Mouse (Mus musculus) spleen, adult 2 months (tissue): ENCODE measurements around the gene Gm42791. TPM values are rescaled to one million over a fixed set of nuclear protein-coding genes. Genes with fewer than 3 reads are reported as not detected.
A peak's percentile ranks its signal among the peaks of the same experiment; 100 is the strongest.

Experiments used
- DNase-seq, 2 experiments: peaks; one replicate each; pipeline versions ENCODE4 v3.0.0 to v3.0.0-alpha.2; 2012 to 2021; ENCODE audit warnings: low spot score in 2 of 2, low read depth in 1 of 2
- H3K27ac ChIP-seq: fragments of 200-500 bp; 2 replicates; pipeline ENCODE4 v1.5.1; 2012; ENCODE audit warnings: low read length, inconsistent platforms; ENCODE audit not compliant: insufficient read depth
- H3K27me3 ChIP-seq: fragments of 200-500 bp; 2 replicates; pipeline ENCODE4 v1.6.1; 2012; ENCODE audit warnings: mild to moderate bottlenecking, moderate library complexity, low read length, inconsistent platforms; ENCODE audit not compliant: control insufficient read depth, insufficient read depth
- H3K36me3 ChIP-seq: fragments of 200-500 bp; 2 replicates; pipeline ENCODE4 v1.6.1; 2012; ENCODE audit warnings: mild to moderate bottlenecking, low read length, inconsistent platforms; ENCODE audit not compliant: control insufficient read depth, insufficient read depth
- H3K4me1 ChIP-seq: fragments of 200-500 bp; 2 replicates; pipeline ENCODE4 v1.6.1; 2011; ENCODE audit warnings: inconsistent platforms; ENCODE audit not compliant: control insufficient read depth, insufficient read depth, insufficient read length
- H3K4me3 ChIP-seq: fragments of 200-500 bp; 2 replicates; pipeline ENCODE4 v1.5.1; 2011; ENCODE audit warnings: mild to moderate bottlenecking, inconsistent platforms; ENCODE audit not compliant: insufficient read depth, insufficient read length; ENCODE audit errors: extremely low read depth
- CTCF ChIP-seq: fragments of 200-500 bp; IDR thresholded peaks from 2 replicates; pipeline ENCODE4 v1.5.1; 2011; ENCODE audit warnings: mild to moderate bottlenecking, inconsistent platforms; ENCODE audit not compliant: insufficient read depth, insufficient read length, insufficient replicate concordance; ENCODE audit errors: extremely low read depth
- POLR2A ChIP-seq: fragments of 200-500 bp; IDR thresholded peaks from 2 replicates; pipeline ENCODE4 v1.6.1; 2011; ENCODE audit warnings: low read depth, low read length, inconsistent platforms
- WGBS: fragments of 180-500 bp; shearing (Covaris S2); methylation state at CpG from one replicate; pipeline ENCODE4 v1.1.7; 2018; 5-methylcytosine and 5-hydroxymethylcytosine counted together
- polyA plus RNA-seq: library from polyadenylated mRNA; depleted of rRNA; stranded (reverse); fragments of >200 nt; gene quantifications from 2 replicates; pipeline ENCODE4 v1.2.3, GENCODE M21; 2012

Gm42791 gene
- polyA plus RNA-seq, 1 experiment = not detected

DNA sequence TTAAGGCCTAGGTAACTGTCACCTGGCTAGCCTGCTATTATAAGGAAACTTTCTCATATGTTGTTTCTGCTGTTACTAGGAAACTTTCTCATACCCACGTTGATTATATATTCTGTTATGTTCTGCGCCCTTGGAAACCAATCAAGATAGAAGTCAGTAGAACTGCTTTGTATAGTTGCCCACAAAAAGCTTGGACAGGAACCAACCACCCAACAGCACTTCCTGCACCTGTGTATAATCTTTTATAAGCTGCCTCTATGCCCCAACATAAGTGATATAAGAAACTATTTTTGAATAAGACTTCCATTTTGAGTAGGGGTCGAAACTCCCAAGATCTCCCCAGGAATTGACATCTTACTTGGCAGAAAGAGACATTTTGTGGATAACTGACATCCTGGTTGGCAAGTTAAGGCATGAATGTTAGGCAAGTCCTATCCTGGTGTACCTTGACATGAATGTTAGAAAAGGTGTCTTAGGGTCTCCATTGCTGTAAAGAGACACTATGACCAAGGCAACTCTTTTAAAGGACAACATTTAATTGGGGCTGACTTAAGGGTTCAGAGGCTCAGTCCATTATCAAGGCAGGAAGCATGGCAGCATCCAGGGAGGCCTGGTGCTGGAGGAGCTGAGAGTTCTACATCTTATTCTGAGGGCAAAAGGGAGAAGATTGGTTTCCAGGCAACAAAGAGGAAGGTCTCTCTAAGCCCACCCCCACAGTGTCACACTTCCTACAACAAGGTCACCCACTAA is 22.9 kb upstream of the Gm42791 start:
- Histone ChIP-seq H3K27ac (peak overlapping the region; percentile 44; the same call in 1 of the 2 replicates), H3K4me3 (no peak overlapping the region), H3K4me1 (peaks cover 21% of the 10 kb centered on the region), H3K36me3 (no peaks in the 10 kb centered on the region), H3K27me3 (no peaks in the 10 kb centered on the region)
- peak in 1 of 2 experiments; percentile 85 for DNase-seq
- TF ChIP-seq POLR2A (no peak), CTCF (no peak)
- 9% methylated on average over 3 of the region's 3 CpGs for WGBS

DNA sequence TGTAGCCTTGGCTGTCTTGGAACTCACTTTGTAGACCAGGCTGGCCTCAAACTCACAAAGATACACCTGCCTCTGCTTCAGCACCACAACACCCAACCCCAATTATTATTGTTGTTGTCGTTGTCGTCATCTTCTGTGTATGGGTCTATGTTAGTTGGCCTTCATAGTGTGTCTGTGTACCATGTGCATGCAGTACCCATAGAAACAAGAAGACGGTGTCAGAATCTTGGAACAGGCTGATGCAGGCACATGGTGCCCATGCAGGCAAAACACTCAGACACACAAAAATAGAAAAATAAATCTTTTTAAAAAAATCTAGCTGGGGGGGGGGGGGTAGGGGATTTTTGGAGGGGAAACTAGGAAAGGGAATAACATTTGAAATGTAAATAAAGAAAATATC is 22.2 kb upstream of the Gm42791 start:
- H3K27me3 ChIP-seq = no peaks in the 10 kb centered on the region
- WGBS = 68% methylated on average over 3 of the region's 3 CpGs
- DNase-seq = no peak
- H3K4me3 ChIP-seq = no peak overlapping the region
- peaks cover 21% of the 10 kb centered on the region for H3K4me1 ChIP-seq
- H3K27ac ChIP-seq = peak overlapping the region; percentile 73
- H3K36me3 ChIP-seq = no peaks in the 10 kb centered on the region
- TF ChIP-seq CTCF (no peak), POLR2A (no peak)

DNA sequence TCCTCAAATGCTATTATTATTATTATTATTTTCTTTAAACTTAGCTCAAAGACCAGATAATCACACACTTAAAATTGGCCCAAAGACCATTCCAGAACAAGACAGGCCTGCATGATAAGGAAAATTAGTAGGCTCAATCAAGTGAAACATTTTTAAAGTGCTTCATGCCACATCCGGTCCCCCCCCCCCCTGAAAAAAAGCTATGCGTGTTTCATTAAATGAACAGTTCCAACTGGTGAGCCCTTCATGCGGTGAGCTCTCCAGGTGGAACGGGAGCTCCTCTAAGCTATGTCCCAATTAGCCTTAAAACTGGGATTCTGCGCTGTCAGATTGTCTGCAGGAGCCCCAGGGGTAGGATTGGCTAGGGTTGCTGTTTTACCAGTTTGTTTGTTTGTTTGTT is 21.3 kb upstream of the Gm42791 start:
- no peak for DNase-seq
- H3K36me3 ChIP-seq = no peaks in the 10 kb centered on the region
- H3K27ac ChIP-seq = peak overlapping the region; percentile 73
- H3K4me1 ChIP-seq = peaks cover 21% of the 10 kb centered on the region
- H3K27me3 ChIP-seq = no peaks in the 10 kb centered on the region
- WGBS = 29% methylated on average over 5 of the region's 5 CpGs
- TF ChIP-seq CTCF = no peak
- no peak for TF ChIP-seq POLR2A
- no peak overlapping the region for H3K4me3 ChIP-seq

DNA sequence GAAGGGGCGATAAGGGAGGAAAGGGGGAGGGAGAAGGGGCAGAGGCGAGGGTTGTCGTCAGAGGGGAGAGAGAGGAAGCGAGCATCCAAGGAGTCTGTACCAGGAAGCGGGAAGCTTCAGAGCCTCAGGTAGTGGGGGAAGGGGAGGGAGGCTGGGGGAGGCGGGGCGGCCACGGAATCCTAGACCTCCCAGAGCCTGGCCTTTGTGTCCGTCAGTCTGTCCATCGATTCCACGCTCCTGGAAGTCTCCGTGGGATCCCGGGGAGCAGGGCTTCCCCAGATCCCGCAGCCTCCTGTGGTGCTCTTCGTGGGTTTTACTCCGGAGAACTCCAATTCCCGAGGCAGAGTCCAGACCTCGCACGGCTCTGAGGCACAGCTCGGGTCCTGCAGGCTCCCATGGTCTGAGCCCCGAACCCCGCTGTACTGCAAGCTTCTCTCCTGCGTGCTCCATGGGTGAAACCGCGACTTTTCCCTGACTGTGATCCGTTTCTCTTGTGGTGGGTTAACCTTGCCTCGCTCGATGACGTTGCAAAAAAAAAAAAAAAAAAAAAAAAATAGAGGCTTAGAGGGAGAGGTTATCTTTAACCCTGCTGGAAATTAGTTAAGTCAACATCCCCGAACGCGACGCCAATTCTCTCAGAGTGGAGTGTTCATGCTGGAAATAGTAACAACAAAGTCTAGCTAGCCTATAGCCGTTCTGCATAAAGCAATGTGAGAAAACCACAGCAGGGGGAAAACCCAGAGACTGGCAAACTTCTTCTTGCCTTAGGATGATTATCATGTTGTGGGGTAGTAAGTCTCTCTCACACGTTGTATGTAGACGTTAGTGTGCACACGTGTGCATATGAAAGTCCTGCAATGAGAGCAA is 20.6 kb upstream of the Gm42791 start:
- 4% methylated on average over 36 of the region's 37 CpGs for WGBS
- no peaks in the 10 kb centered on the region for H3K27me3 ChIP-seq
- H3K27ac ChIP-seq = peak overlapping the region; percentile 93
- H3K4me3 ChIP-seq = peak overlapping the region; percentile 66
- peak; percentile 60 to 79 for DNase-seq
- H3K4me1 ChIP-seq = peaks cover 21% of the 10 kb centered on the region
- TF ChIP-seq POLR2A (peak; percentile 12; the same call in 1 of the 2 replicates), CTCF (no peak)
- H3K36me3 ChIP-seq = no peaks in the 10 kb centered on the region

DNA sequence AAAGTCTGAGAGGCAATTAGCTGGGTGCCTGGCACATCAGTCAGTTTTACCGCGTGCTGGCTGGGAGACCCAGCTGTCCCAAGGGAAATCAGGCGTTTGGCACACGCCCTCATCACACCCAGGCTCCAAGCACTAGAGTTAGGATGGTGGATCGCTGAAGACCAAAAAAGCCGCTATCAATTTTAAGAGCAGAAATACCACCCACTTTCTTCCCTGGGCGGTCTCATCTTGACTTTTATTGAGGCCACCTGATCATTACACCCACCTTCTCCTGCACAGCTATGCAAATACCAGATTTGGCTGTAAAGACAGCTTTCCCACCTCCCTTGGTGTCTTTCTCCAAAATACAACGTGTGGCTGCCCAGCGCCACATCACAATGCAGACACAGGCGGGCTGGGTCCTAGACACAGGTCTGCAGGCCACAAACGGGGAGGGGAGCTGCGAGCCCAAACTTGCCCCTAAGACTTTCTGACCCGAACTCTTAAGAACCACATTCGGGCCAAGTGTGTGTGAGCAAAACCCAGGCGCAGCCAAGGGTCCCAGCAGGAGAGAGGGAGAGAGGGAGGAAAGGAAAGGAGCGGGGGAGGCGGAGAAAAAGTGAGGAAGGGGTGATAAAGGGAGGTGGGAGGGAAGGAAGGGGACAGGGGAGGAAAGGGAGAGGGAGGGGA is 19.8 kb upstream of the Gm42791 start:
- Histone ChIP-seq H3K4me3 (peak overlapping the region; percentile 66), H3K36me3 (no peaks in the 10 kb centered on the region), H3K27me3 (no peaks in the 10 kb centered on the region), H3K27ac (peak overlapping the region; percentile 93), H3K4me1 (peaks cover 21% of the 10 kb centered on the region)
- TF ChIP-seq POLR2A (peak; percentile 17; the same call in 1 of the 2 replicates), CTCF (no peak)
- WGBS = 35% methylated on average over 17 of the region's 17 CpGs
- DNase-seq = no peak

DNA sequence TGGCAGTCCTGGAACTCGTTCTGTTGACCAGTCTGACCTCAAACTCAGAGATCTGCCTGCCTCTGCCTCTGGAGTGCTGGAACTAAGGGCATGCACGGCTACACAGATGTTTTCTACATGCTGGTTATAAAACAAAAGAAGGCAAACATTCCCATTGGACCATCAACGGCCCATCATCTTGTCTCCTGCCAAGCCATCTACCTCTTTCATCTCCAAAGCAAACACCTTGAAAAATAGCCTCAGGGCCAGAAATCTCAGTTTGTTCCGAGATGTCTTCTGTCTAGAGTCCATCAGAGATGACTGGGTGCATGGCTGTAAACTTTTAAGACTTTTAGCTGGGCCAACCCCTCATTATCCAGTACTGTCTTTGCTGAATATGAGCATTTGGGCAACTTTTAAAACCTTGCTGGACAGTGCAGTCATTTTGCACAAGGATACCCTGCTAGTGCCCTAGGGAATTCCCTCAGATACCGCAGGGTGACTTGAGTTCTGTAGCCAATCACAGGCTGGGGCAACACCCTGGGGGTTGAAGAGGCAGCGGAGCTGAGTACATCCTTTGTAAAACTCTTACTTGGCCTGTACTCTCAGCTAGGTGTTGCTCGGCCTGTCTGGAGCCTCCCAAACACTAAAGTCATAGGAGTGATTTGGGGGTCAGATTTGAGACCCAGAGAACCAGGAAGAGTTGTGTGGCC is 19.0 kb upstream of the Gm42791 start:
- Histone ChIP-seq H3K27ac (peak overlapping the region; percentile 93), H3K4me1 (peaks cover 21% of the 10 kb centered on the region), H3K4me3 (peak overlapping the region; percentile 66), H3K27me3 (no peaks in the 10 kb centered on the region), H3K36me3 (no peaks in the 10 kb centered on the region)
- no peak for DNase-seq
- TF ChIP-seq POLR2A (no peak), CTCF (no peak)
- WGBS = 61% methylated on average over 7 of the region's 7 CpGs
